Mouse (Mus musculus): ENCODE measurements around the gene Arl4a. TPM values are rescaled to one million over a fixed set of nuclear protein-coding genes. Genes with fewer than 3 reads are reported as not detected.
A peak's percentile ranks its signal among the peaks of the same experiment; 100 is the strongest.

Arl4a gene
- 10 to 100 TPM; 78.4 to 90.2 TPM for total RNA-seq (2021)

DNA sequence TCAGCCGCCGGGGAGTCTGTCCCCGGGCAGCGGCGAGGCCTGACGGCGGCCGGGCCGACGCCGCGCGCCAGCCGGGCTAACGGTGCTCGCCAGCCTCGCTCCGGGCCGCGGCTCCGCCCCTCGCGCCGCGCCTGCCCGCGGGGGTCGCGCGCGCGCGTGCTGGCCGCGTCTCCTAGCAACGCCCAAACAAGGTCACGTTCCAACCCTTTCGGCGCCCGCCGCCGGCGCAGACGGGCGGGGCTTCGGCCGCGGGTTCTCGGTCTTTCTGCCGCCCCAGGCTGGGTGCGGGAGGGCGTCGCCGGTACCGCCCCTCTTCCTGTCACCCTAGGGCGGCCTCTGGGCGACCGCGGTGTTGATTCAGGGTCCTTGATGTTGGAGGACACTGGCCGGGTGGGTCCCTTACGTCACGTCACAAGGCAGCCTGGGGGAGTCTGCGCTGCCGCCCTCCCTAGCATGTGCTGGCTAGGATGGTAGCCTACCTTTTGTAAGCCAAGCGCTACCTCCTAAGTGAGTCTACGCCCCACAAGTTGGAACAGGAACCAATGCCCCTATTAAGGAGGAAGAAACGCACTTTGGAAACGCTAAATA lies at the start of gene Arl4a:
Gene Arl4a, minus strand, starts transcription at position 150 of the 588 bp plus-strand sequence.
- intact Hi-C loops (cut with DNase I) = loop anchor here (2.0 to 10.0 kb wide), 3 partner anchors 313 to 527 kb away; no protein-coding TSS in a partner anchor
- DNase-seq = peak; percentile 89

- peak; percentile 35 for DNase-seq
- intact Hi-C loops (cut with DNase I) = no loop called here
Observed at GRCm38 (mm10) chr12:40085731-40086322, 48.0 kb upstream of the Arl4a start.

- DNase-seq = no peak
- intact Hi-C loops (cut with DNase I) = loop anchor here (5.0 kb wide), 1 partner anchor 80 kb away; no protein-coding TSS in a partner anchor
Observed at GRCm38 (mm10) chr12:40082453-40083238, 44.8 kb upstream of the Arl4a start.

GRCm38 (mm10) chr12:40082048-40082447 lies 44.2 kb upstream of the Arl4a start:
- intact Hi-C loops (cut with DNase I) = loop anchor here (5.0 kb wide), 1 partner anchor 80 kb away; no protein-coding TSS in a partner anchor
- no peak for DNase-seq

DNA sequence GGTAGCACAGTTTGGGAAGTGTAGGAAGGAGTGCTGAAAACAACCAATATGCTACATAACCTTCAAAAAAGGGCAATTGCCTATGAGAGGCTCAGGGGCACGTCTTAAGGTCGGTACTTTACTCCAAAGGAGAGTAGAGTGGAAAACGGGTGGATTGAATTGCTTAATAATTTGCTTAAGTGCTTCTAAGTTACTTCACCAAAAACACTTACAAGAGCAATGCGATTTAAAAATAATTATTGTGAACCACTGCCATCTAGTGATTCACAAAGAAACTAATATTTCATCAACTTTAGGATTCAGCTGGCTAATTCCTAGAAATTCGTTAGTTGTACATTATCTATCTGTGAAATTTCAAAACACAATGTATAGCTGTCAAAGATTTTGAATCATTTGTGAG lies 35.8 kb upstream of the Arl4a start:
- intact Hi-C loops (cut with DNase I) = no loop called here

DNA sequence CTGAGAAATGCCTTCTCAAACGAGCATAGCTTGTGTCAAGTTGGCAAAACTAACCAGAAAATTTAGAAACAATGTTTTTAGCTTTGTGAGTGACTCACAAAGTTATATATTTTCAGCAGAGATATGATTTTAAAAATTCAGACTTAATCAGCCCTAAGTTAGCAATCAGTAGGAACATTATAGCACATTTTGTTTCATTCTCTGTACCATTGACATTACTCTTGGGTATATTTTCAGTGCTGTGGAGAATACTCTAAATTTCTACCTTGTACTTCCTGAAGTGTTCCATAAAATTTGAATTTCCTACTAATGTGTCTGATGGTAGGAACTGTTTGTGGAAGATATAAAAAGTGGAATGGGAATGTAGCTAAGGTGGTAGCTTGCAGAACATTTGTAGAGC lies 9.2 kb upstream of the Arl4a start:
- intact Hi-C loops (cut with DNase I) = no loop called here
- no peak for DNase-seq

More for the DNA sequence above, 35.8 kb upstream of the Arl4a start:
- DNase-seq = no peak

DNA sequence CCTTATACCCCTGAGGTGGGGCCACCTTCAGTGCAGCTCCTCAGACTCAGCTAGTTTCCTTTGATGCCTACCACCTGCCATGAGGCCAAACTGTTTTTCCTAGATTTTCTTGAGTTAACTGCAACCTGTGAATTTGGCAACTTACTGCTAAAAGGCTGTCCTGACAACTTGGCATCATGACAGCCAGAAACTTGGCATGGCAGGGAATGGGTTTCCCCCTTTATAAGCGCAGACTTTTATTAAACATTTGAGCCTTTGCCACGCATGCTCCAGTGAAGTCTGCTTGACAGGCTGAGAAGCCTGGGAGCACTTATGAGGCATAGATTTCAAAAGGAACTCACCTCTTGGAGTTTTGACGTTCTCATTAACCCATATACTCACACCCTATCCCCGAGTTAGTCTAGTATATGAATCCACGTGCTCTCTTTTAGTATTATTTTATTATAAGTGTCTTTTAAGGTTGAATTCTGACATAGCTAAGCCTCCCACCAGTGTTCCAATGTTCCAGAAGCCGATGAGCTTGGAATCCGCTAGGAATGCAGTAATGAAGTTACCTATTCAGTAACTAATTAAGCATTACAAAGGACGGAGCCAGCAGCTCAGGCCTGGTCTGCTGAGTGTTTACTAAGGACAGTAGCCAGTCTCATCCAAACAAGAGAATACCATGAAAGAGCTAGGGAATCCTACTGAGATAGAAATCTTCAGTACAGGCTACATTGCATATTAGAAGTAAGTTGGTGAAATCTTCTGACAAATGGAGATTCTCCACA lies 6.2 kb upstream of the Arl4a start:
- peak; percentile 39 for DNase-seq
- intact Hi-C loops (cut with DNase I) = no loop called here

- intact Hi-C loops (cut with DNase I) = no loop called here
- no peak for DNase-seq
Observed at GRCm38 (mm10) chr12:40040067-40040466, 2.2 kb upstream of the Arl4a start.

DNA sequence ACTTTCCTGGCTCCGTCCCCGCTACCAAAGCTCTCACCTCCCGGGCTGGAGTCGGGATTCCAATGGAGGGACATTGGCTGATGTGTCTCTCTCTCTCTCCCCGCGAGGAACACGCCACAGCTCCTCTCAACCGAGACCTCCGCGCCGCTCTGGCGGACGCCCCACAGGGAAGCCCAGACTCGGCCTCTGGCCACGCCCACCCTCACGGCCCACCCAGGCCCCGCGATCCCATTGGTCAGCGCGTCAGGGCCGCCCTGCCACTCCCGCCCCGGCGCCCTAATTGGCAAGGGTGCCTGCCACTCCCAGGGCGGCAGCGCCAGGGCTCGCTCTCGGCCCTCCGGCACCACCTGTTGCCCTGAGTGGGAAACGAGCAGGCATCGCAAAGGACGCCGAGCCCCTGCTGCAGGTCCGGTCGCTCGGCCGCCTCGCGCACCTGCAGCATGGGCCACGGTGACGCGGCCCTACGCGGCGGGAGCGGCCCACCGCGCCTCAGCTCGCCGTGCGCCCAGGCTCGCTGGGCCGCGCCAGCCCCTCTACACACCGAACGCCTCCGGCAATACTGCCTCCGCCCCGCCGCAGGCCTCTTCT lies 505 bp downstream of the Arl4a start:
- DNase-seq = peak; percentile 99
- intact Hi-C loops (cut with DNase I) = loop anchor here (2.0 to 10.0 kb wide), 3 partner anchors 313 to 527 kb away; no protein-coding TSS in a partner anchor

GRCm38 (mm10) chr12:40036666-40037065 lies 1.2 kb downstream of the Arl4a start:
- intact Hi-C loops (cut with DNase I) = loop anchor here (2.0 to 10.0 kb wide), 3 partner anchors 312 to 526 kb away; no protein-coding TSS in a partner anchor
- DNase-seq = no peak

DNA sequence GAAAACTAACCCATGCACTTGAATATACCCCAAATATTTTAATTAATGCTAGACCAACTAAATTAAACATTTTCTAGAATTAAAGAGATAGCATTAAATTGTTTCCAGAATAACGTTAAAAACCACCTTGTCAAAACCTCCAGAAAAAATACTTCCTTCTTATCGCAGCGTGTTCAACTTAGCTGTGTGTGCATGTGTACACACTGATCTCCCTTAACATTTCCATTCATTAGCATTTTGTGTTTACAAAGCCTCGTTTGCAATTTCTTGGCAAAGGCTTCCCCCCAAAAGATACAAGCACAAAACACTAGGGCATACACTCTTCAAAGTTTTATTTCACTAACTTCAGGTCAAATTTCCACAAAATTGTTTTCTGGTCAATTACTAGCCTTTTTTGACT lies 2.3 kb downstream of the Arl4a start:
- intact Hi-C loops (cut with DNase I) = loop anchor here (10.0 kb wide), 1 partner anchor 311 kb away; no protein-coding TSS in a partner anchor
- DNase-seq = no peak

- intact Hi-C loops (cut with DNase I) = no loop called here
- no peak for DNase-seq
Observed at GRCm38 (mm10) chr12:40029201-40029600, 8.6 kb downstream of the Arl4a start.

- intact Hi-C loops (cut with DNase I) = no loop called here
- DNase-seq = no peak
Observed at GRCm38 (mm10) chr12:40027846-40028245, 10.0 kb downstream of the Arl4a start.

GRCm38 (mm10) chr12:40027444-40027843 lies 10.4 kb downstream of the Arl4a start:
- DNase-seq = no peak
- intact Hi-C loops (cut with DNase I) = no loop called here

DNA sequence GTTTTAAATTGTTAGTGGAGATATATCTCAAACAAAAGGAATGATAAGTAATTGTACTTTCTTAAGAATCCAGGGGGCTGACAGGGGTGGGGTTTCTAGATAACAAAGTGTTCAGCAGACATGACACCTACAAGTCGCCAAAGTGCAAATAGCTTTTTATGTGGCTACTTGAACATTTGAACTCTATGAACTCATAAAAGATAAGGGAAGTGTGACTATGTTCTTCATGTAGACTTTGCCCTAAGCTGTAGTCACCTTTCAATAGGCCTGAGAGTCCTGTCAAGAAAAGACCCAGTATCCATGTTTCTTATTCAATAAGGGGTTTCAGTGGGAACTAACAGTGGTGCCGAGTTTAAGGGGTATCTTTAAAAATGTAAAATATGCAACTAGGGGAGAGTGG lies 13.9 kb downstream of the Arl4a start:
- no peak for DNase-seq
- intact Hi-C loops (cut with DNase I) = no loop called here

DNA sequence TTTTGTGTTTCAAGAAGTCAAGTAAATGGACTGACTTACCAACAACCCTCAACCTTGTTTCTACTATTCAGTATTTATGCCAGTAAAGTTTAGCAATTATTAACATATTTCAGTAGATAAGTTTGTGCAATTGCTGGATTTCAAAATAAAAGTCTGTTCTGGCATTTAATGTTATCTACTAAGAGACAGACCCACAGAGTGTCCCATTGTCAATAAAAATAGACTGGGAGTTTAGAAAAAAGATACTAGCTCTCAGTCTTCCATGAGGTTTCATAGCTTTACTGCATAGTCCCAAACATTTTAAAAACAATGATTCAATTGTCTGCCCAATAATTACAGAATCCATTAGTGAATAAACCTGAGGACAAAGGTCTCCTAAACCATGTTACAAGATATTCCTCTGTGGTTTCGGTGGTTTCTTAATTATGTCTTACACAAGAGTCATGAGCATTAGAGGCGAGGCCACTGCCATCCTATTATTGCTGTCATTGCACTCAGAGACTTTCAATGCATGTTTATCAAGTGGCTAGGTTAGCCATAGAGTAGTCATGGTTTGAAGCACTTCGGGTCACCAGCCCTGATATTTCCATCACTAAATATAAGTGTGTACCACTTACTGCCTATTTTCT lies 14.7 kb downstream of the Arl4a start:
- intact Hi-C loops (cut with DNase I) = no loop called here
- no peak for DNase-seq

DNA sequence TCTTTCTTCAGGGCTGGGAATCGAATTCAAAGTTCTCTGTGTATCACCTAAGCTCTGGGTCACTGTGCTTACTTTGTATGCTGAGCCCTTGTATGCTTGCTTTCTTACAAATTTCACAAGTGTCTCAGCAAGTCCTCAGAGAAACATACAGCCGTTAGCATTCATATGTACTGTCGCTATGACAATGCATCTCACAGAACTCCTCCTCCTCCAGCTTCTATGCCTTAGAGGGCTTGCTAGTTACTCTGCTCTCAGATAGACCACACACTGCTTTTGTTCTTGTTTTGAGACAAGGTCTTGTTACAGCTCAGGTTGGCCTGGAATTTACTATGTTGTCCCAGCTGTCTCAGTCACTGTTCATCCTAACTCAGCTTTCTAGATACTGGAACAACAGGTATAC lies 15.5 kb downstream of the Arl4a start:
- intact Hi-C loops (cut with DNase I) = no loop called here

GRCm38 (mm10) chr12:40017955-40018505 lies 19.8 kb downstream of the Arl4a start:
- intact Hi-C loops (cut with DNase I) = no loop called here
- DNase-seq = no peak

More for the DNA sequence above, 15.5 kb downstream of the Arl4a start:
- DNase-seq = no peak

GRCm38 (mm10) chr12:40016648-40017460 lies 21.0 kb downstream of the Arl4a start:
- DNase-seq = peak; percentile 9
- intact Hi-C loops (cut with DNase I) = no loop called here
